Mouse (Mus musculus) limb, embryonic 14.5 days (tissue): Measurements from ENCODE around the gene Sgcd. TPM values are rescaled to one million over a fixed set of nuclear protein-coding genes. Genes with fewer than 3 reads are reported as not detected.

Experiments
- ATAC-seq: fragments of 200-750 bp; cut with Nextera tagmentation; 2 replicates; pipeline ENCODE4 v1.8.0; 2017; ENCODE audit warnings: low read depth, moderate number of reproducible peaks, moderate TSS enrichment; ENCODE audit not compliant: low FRiP score
- DNase-seq: peaks from one replicate; pipeline ENCODE4 v3.0.0-alpha.2; 2015; ENCODE audit warnings: low spot score
- H3K27ac ChIP-seq: fragments of 300-500 bp; sonication (generic); replicated peaks from 2 replicates; pipeline ENCODE4 v1.5.1; 2014; ENCODE audit warnings: low read depth, mild to moderate bottlenecking, low read length, moderate library complexity, mixed read lengths
- H3K27me3 ChIP-seq: fragments of 300-500 bp; sonication (generic); 2 replicates; pipeline ENCODE4 v1.6.1; 2014; ENCODE audit warnings: low read length, mixed read lengths; ENCODE audit not compliant: control insufficient read depth, insufficient read depth
- H3K36me3 ChIP-seq: fragments of 300-500 bp; sonication (generic); 2 replicates; pipeline ENCODE4 v1.6.1; 2014; ENCODE audit warnings: mild to moderate bottlenecking, low read length, moderate library complexity, mixed read lengths; ENCODE audit not compliant: control insufficient read depth, insufficient read depth
- H3K4me1 ChIP-seq: fragments of 300-500 bp; sonication (generic); 2 replicates; pipeline ENCODE4 v1.6.1; 2014; ENCODE audit warnings: antibody characterized with exemption, low read length, mixed read lengths; ENCODE audit not compliant: control insufficient read depth, insufficient read depth
- H3K4me2 ChIP-seq: fragments of 300-500 bp; sonication (generic); replicated peaks from 2 replicates; pipeline ENCODE4 v1.6.1; 2014; ENCODE audit warnings: low read depth, mild to moderate bottlenecking, low read length, moderate library complexity; ENCODE audit not compliant: severe bottlenecking
- H3K4me3 ChIP-seq: fragments of 300-500 bp; sonication (generic); replicated peaks from 2 replicates; pipeline ENCODE4 v1.5.1; 2014; ENCODE audit warnings: low read length
- H3K9ac ChIP-seq: fragments of 300-500 bp; sonication (generic); 2 replicates; pipeline ENCODE4 v1.6.1; 2014; ENCODE audit warnings: mild to moderate bottlenecking, low read depth, low read length, moderate library complexity; ENCODE audit not compliant: severe bottlenecking
- H3K9me3 ChIP-seq: fragments of 300-500 bp; sonication (generic); 2 replicates; pipeline ENCODE4 v1.6.1; 2016; ENCODE audit warnings: low read length; ENCODE audit not compliant: control insufficient read depth
- POLR2A ChIP-seq: fragments of 200-500 bp; IDR thresholded peaks from 2 replicates; pipeline ENCODE4 v1.8.0; 2012; ENCODE audit warnings: inconsistent platforms, mild to moderate bottlenecking, moderate library complexity, borderline replicate concordance; ENCODE audit not compliant: insufficient read depth, insufficient read length; ENCODE audit errors: extremely low read depth
- WGBS: fragments of 180-500 bp; shearing (Covaris S2); extraction: QIAGEN DNeasy Blood & Tissue Kit; methylation state at CpG from one replicate; pipeline ENCODE4 v1.1.7; 2014; 5-methylcytosine and 5-hydroxymethylcytosine counted together
- polyA plus RNA-seq, 2 experiments: library from polyadenylated mRNA; depleted of rRNA in 1 of 2; stranded (reverse) in 1 of 2; unstranded in 1 of 2; fragments of >200 nt; fragmentation: Nextera tagmentation in 1 of 2; extraction: Ambion mirVana in 1 of 2; gene quantifications; 2 replicates each; pipeline versions ENCODE4 v1.2.1 to v1.2.3; 2012 to 2014

Gene Sgcd
- polyA plus RNA-seq, 2 experiments, result 9.4 to 14.3 TPM

DNA sequence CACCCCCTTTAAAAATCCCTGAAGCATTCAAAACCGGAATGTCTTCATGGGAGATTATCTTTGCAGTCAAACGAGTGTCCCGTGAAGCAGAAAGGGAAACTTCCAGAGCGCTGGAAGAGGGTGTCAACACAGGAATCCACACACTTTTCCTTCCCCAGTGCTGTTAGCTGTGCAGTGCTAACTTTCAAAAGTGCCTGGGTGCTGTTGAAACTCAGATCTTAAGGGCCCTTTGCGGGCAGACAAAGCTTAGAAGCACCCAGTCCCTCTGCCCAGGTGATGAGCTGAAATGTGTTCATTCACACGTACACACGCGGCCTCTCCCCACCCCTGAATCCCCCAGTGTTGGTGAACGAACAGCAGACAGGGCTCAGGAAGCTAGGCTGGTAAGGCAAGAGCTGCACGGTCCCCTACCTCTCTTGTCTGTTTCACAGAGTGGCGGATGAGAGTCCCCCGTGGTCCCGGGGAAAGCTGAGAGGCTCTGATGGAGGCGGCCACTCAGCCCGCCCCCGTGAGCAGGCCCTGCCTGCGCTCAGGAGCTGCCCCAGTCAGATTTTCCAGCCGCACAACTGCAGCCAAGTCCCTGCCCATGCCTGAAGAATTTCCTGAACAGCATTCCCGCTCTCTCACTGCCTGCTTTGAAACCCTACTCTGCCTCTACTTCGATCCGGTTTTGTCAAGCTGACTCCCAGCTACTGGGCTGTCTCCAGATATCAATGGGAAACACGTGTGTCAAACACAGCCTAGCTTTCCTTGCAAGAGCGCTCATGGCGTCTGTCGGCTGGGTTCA is 609.7 kb downstream of the Sgcd start:
- H3K4me3 ChIP-seq, result peak overlapping the region; percentile 40

DNA sequence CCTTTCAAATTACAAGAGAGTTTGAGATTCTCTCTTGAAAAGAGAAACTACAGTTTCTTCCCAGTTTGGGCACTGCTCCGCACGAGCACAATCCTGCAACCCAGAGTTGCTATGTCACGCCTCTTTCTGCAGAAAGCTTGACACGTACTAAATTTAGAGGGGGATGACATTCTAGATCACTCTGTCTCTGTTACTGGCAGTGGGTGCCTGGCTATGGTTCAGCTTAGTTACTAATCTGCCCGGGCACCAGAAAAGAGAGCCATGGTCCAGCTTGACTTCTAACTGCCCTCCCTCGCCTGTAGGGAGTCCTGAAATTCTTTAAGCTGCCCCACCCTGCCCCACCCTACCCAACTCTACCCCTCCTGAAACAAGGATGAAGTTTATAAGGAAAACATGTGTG is 611.3 kb downstream of the Sgcd start:
- Histone ChIP-seq H3K36me3 (no peaks in the 10 kb centered on the region), H3K9me3 (no peaks in the 10 kb centered on the region), H3K4me1 (peaks cover 24% of the 10 kb centered on the region), H3K9ac (peak overlapping the region; percentile 25; the same call in 1 of the 2 replicates), H3K27ac (peak overlapping the region; percentile 72), H3K27me3 (no peaks in the 10 kb centered on the region), H3K4me2 (peak overlapping the region; percentile 57), H3K4me3 (peak overlapping the region; percentile 26)
- DNase-seq (no peak), ATAC-seq (peak; percentile 11; the same call in 1 of the 2 replicates)
- 28% methylated on average over 6 of the region's 6 CpGs for WGBS
- no peak for TF ChIP-seq POLR2A

More for the DNA sequence above, 609.7 kb downstream of the Sgcd start:
- WGBS, result 3% methylated on average over 25 of the region's 25 CpGs
- Histone ChIP-seq H3K4me2 (peak overlapping the region; percentile 57), H3K27ac (peak overlapping the region; percentile 96), H3K36me3 (no peaks in the 10 kb centered on the region), H3K27me3 (no peaks in the 10 kb centered on the region), H3K9ac (peak overlapping the region; percentile 73), H3K9me3 (no peaks in the 10 kb centered on the region), H3K4me1 (peaks cover 24% of the 10 kb centered on the region)
- ATAC-seq (peak; percentile 92), DNase-seq (peak; percentile 94)
- no peak for TF ChIP-seq POLR2A

DNA sequence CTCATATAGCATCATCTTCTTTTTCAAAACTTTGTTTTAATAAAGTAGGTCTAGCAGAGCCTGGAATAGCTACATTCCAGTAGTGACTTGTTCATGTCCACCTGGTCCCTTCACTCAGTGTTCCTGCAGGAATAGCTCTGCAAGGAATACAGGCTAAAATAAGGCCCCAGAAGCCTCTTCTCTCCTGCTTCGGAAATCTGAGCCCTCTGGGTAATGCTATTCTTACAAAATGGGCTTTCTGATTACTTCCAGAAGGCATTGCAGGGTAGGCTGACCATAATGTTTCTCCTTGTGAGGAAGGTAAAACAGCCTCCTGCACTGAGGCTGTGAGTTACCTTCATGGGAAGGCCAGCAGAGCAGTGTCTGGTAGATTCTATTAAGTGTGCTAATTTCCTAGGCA is 611.9 kb downstream of the Sgcd start:
- Histone ChIP-seq H3K27me3 (no peaks in the 10 kb centered on the region), H3K9ac (peak overlapping the region; percentile 25; the same call in 1 of the 2 replicates), H3K4me2 (peak overlapping the region; percentile 57), H3K9me3 (no peaks in the 10 kb centered on the region), H3K36me3 (no peaks in the 10 kb centered on the region), H3K27ac (peak overlapping the region; percentile 72), H3K4me1 (peaks cover 28% of the 10 kb centered on the region), H3K4me3 (peak overlapping the region; percentile 26)
- ATAC-seq (peak; percentile 17; the same call in 1 of the 2 replicates), DNase-seq (peak; percentile 48)
- 11% methylated on average over 1 of the region's 1 CpGs for WGBS
- no peak for TF ChIP-seq POLR2A

DNA sequence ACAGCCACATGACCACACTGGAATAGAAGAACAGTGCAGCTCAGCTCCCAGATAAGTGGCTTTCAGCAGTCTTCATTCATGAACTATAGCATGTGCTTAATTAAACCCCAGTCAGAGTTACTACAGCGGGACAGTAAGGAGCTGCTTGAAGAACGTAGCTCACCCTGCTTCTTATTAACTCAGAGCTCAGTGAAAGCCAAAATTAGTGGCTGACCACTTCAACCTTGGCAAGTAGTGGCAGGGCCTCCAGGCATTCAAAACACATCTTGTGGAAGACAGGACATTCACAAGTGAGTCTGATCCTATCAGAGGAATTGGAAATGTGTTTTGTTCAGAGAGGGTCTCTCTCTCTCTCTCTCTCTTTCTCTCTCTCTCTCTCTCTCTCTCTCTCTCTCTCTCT is 617.2 kb downstream of the Sgcd start:
- H3K4me1 ChIP-seq, result peaks cover 4% of the 10 kb centered on the region; the same call in 1 of the 2 replicates
- H3K9me3 ChIP-seq, result no peaks in the 10 kb centered on the region
- DNase-seq, result no peak
- no peak for TF ChIP-seq POLR2A
- 53% methylated on average over 2 of the region's 2 CpGs for WGBS
- no peaks in the 10 kb centered on the region for H3K36me3 ChIP-seq
- no peak overlapping the region for H3K9ac ChIP-seq
- no peak overlapping the region for H3K4me2 ChIP-seq
- no peak for ATAC-seq
- H3K27ac ChIP-seq, result no peak overlapping the region
- H3K4me3 ChIP-seq, result no peak overlapping the region
- H3K27me3 ChIP-seq, result no peaks in the 10 kb centered on the region

DNA sequence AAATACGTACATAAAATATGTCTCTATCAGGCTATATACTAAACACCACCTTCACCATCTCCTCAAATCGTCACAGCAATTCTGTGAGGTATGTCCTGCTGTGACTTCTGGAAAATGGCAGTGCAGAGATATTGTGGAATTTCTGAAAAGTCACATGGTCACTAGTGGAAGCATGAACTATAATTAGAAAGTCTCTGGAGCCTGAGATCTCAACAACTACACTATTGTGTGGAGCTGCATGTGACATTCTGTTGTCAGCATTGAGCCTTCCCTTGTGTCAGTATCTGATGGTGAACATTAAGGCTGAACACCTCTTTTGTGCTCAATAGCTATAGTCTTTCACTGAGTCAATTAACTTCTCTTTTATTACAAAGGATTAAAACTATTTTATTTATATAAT is 637.2 kb downstream of the Sgcd start:
- Histone ChIP-seq H3K9ac (no peak overlapping the region), H3K4me2 (no peak overlapping the region), H3K27ac (no peak overlapping the region), H3K27me3 (no peaks in the 10 kb centered on the region), H3K4me1 (no peaks in the 10 kb centered on the region), H3K4me3 (no peak overlapping the region), H3K36me3 (no peaks in the 10 kb centered on the region), H3K9me3 (no peaks in the 10 kb centered on the region)
- DNase-seq (no peak), ATAC-seq (no peak)
- no peak for TF ChIP-seq POLR2A
- WGBS, result 86% methylated on average over 2 of the region's 2 CpGs

DNA sequence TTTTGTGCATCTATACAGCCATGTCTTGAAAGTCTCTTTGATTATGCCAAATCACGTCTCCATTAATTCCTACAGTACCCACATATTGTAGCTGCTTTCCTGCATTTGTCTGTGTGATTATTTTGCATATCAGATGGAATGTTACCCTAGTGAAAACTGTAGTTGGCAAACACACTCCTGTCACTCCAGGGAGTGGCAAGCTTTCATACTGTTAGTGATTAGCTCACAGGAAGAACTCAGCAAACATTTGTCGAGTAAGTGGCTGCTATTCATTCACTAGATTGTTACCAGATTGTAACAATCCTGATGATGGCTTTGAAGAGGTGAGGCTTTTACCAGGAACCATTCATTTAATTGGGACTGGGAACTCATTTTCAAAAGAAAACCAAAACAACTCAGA is 645.3 kb downstream of the Sgcd start:
- no peak overlapping the region for H3K9ac ChIP-seq
- no peak overlapping the region for H3K27ac ChIP-seq
- H3K27me3 ChIP-seq, result no peaks in the 10 kb centered on the region
- no peak for DNase-seq
- H3K4me1 ChIP-seq, result no peaks in the 10 kb centered on the region
- no peak overlapping the region for H3K4me3 ChIP-seq
- no peaks in the 10 kb centered on the region for H3K9me3 ChIP-seq
- ATAC-seq, result no peak
- no peak for TF ChIP-seq POLR2A
- H3K4me2 ChIP-seq, result no peak overlapping the region
- no peaks in the 10 kb centered on the region for H3K36me3 ChIP-seq
- WGBS, result 32% methylated on average over 2 of the region's 2 CpGs
